Mouse (Mus musculus) spleen, adult 18-20 months (tissue): ENCODE results near the gene Nmu.

Source experiments
- DNase-seq, 2 experiments: peaks; one replicate each; pipeline ENCODE4 v3.0.0; 2022; ENCODE audit warnings: mixed read lengths in 2 of 2

Nmu gene

DNA sequence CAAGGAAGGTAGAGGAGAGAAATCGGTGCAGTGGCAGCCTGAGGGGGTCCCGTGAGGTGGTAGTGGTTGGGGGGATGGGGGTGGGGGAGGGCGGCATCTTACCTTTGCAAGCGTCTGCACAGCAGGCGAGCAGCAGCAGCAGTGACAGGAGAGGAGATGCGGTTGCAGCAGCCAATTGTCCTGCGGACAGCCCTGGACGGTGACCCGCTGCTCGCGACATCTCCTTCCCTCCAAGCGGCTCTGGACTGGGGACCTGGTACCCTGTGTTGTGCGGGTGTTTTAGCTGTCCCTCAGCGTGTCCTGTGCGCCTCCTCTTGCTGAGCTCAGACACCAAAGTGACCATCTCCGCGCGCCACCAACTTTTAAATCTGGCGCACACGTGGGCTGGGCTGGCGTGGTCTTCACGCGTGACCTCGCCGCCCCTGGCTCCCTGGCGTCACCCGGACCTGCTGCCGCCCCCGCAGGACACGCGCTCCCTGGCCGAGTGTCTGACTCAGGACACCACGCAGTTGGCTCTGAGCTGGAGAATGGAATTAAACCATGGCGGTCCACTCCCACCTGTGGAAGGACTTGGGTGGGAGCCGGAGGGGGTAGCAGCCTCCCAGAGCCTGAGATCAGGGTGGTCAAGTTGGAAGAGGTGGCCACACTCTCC is at the start of gene Nmu:
Gene Nmu (minus strand): TSS at position 336 of the 652 bp plus-strand sequence.
- no peak for DNase-seq

- no peak for DNase-seq
Observed at GRCm38 (mm10) chr5:76411697-76412096, 48.1 kb upstream of the Nmu start.

DNA sequence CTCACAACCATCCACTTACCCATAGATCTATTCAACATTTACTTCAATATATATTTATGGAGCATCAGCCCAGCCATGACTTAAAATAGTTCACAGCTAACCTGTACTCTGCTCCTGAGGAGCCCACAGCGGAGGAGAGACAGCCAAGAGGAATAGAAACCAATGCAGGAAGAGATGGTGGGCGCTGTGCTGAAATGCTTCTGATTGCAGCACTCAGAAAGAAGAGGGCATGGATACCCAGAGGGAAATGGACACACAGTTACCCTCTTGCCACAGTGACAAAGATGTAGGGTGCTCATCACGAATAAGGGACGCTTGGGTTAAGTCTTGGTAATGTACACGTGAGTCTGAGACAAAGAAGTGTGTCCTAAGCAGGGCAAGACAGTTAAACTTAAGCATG is 30.8 kb upstream of the Nmu start:
- no peak for DNase-seq

DNA sequence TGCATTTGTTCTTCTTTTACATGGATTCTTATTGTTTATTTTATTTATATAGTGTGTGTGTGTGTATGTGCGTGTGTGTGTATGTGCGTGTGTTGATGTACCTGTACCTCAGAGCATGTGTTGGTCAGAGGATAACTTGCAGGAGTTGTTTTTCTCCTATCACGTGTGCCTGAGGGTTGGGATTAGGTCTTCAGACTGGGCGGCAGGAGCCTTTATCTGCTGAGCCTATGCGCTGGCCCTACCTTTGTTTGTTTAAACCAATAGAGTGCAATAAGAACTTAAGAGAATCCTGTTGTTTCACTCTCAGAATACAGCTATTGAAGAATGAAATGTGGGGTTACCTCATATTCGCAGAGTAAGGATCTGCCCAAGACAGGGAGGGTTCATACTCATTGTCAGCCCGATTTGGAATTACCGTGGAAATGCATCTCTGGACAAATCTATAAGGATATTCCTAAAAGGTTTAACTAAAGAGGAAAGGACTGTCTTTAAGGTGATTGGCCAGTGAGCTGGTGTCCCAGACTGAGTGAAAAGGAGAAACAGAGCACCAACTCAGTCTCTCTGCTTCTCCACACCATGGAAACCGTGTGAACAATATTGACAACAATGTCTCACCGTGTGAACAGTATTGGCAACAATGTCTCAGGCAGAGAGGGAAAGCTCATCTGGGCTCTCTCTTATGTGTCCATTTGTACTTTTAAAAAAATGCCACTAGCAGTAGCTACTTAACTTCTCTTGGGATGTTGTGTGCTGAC is 25.6 kb upstream of the Nmu start:
- DNase-seq = no peak

GRCm38 (mm10) chr5:76388474-76388873 is 24.9 kb upstream of the Nmu start:
- DNase-seq = no peak

GRCm38 (mm10) chr5:76383673-76384072 is 20.1 kb upstream of the Nmu start:
- no peak for DNase-seq

DNA sequence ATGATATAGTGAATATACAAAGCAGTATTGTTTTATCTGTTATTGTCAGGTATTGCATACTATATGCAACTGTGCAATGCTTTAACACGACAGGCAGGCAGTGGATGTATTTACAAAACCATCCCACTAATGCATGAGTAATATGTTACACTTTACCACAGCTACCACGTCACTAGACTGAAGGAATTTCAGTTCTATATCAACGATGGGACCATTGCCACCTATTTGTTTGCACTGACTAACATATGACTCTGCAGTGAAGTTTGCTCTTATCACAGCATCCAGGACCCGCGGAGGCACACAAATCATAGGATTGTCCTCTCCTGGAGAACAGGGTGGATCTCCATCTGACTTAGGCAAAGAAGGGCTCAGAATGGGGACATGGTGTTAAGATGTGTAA is 18.2 kb upstream of the Nmu start:
- DNase-seq = no peak

DNA sequence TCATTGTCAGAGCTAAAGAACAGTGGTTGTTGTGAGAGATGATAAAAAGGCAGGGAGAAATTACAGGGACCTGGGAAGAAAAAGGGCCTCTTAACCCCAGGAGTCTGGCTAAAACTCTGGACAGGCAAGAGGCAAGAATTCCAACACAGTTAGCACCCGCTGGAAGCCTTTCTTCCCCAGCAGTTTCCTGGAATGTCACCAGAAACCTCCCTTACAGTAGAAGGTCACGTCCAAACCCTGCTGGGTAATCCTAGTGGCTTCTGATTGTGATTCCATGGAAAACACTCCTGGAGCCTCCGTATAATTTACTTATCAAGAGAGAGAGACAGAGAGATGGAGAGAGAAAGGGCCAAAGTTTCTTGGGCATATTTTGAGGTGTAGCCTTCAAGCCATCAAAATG is 15.6 kb upstream of the Nmu start:
- no peak for DNase-seq

- no peak for DNase-seq
Observed at GRCm38 (mm10) chr5:76369215-76369840, 5.7 kb upstream of the Nmu start.

DNA sequence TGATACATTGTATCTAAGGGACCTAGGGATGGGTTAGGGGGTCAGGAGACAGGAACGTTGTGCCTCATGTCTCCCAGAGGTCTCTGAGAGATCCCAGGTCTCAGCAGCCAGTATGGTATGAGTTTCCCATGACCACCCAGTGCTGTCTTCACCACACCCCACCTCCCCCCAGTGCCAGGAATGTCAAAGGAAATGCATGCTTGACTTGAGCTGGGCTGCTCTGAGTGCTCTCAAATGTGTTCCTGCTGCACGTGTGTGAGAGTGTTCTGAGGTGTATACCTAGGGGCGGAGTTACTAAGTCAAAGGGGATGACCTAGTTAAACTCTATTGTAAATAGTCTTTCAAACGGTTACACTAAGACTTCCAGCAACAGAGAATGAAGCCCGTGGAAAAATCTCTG is 1.8 kb upstream of the Nmu start:
- DNase-seq = no peak

DNA sequence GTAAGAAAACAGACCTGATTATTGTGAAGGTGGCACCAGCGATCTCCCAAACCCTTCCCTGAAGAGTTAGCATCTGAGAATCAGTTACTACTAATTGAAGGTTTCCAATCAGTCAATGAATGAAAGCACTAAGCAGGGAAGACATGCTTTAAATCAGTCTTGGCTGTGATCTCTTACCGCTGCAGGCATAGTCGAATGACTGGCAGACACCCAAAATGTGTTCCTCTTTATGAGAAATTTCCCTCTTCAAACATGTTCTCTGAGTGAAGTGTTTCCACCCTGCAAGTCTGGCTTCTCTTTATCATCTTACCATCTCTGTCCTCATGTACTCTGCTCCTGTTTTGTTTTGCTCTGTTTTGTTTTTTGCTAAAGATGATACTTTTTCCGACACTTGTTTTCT is 2.8 kb downstream of the Nmu start:
- DNase-seq = no peak

- DNase-seq = no peak
Observed at GRCm38 (mm10) chr5:76360057-76360456, 3.5 kb downstream of the Nmu start.

DNA sequence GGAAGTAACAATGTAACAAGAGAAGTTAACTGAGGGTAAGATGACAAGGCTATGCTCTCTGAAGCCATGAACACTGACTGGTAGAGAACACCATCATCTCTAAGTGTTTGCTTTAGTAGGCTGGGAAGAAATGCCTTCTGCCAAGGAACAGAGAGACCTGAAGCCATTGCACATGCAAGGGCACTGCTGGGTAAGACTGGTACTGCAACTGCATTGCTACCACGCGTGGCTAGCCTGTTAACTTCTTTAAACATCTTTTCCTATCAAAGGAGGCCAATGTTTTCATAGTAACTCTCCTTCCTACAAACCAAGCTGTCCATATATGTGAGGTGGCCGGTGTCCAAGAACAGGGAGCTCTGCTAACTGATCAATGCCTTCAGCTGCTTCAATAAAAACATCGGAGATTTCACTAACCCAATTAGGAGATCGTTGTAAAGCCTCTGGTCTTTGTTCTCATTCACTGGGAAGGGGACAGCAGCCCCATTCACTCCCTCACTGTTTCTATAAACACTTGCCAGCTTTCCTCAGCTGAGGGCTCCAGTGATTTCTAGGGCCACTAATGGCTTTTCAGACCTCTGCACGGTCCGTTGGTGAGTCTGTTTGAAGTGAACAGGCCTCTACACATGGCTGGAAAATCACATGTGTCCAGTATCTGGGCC is 11.5 kb downstream of the Nmu start:
- DNase-seq = no peak

- DNase-seq = no peak
Observed at GRCm38 (mm10) chr5:76351537-76351936, 12.1 kb downstream of the Nmu start.

- no peak for DNase-seq
Observed at GRCm38 (mm10) chr5:76346137-76346536, 17.5 kb downstream of the Nmu start.

- DNase-seq = no peak
Observed at GRCm38 (mm10) chr5:76340931-76341330, 22.7 kb downstream of the Nmu start.

- DNase-seq = no peak
Observed at GRCm38 (mm10) chr5:76337100-76337499, 26.5 kb downstream of the Nmu start.

DNA sequence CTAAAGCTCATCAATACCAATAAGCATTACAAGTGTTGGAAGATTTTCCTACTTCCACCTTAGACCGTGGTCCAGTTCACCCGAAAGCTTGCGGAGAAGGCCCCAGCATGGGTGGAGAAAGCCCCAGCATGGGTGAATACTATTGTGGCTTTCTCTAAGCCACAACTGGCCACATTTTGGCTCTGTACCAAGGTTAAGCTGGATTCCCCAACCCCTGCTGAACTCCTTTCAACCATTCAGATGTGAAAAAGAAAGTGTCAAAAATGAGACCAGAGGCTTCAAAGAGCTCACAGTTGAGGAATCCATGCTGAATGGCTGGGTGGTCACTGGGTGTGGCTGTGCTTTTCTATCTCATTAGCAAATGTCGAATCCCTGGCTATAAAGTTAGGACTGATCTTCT is 29.8 kb downstream of the Nmu start:
- no peak for DNase-seq

DNA sequence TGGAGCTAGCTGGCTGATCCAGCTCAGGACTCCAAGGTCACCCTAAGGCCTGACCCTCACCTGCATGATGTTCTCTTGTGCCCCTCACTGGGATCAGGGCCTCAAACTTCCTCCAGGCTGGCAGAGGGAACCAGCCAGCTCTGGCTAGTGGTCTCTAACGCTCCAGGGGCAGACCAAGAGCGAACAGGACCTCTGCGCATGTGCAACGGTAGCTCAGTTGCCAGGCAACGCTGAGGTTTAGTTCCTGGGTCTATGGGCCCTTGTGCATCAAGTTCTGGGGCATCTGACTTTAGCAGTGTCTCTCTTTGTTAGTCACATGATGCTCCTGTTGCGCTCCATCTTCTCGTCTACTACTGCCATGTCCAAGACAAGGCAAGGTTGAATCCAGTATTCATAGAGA is 32.6 kb downstream of the Nmu start, which contains the start of gene Pdcl2:
Gene Pdcl2 (minus strand): TSS at position 204 of the 400 bp plus-strand sequence.
- DNase-seq = no peak

GRCm38 (mm10) chr5:76327296-76327695 is 36.3 kb downstream of the Nmu start:
- DNase-seq = no peak

DNA sequence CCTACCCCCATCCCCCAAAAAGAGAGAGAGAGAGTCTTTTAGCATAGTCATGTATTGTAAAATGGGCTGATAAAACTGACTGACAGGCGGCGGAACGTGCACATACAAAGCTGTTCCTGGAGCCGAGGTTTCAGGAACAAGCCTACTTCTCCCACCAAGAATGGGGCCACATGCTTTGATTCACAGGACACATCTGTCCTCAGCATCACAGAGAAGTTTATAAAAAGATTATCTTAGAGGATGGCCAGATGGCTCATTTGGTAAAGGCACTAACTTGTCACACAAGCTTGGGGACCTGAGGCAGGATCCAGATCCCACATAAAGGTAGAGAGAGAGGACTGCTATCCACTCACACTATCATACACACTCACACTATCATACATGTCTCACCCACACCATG is 38.5 kb downstream of the Nmu start:
- DNase-seq = no peak

DNA sequence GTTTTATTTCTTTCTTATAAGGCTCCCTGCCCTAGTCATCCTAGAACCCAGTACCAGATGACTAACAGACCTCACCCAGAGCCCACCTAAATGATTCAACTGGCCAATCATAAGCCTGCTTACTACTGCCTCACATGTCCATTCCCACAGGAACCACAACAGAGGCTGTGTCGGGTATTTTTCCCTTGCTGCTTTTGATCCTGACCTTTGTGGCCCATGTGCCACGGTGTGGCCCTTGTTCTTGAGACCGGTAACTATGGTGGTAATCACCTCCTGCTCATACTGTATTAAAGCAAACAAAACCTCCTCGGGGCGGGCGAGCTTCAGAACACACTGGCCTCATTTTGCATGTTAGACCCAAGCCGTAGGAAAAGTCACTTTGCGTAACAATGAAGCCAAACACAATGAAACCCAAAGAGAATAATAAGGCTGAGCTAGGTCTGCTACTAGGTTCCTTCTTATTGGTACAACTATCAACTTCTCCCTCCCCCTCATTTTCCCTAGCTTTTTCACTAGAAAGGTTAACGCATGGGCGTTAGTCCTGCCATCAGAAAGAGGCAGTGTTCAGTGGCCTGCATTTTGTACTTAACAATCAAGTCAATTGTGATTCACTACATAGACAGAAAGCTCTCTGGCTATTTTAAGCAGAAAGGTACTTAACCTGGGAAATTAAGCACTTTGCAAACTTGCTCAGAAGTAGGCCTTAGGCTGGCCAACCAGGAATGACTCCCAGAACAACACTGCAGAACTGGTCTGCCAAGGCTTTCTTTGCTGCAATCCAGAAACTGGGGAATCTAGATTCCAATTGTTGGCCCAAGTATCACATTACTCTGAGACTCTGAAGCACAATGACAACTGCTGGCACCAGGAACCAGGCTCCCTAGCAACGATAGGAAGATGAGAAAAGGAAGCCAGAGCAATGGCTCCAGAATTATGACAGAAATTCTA is 42.1 kb downstream of the Nmu start:
- no peak for DNase-seq
